9 mouse cellular contexts compared by ENCODE assay signal in the genomic region with DNA sequence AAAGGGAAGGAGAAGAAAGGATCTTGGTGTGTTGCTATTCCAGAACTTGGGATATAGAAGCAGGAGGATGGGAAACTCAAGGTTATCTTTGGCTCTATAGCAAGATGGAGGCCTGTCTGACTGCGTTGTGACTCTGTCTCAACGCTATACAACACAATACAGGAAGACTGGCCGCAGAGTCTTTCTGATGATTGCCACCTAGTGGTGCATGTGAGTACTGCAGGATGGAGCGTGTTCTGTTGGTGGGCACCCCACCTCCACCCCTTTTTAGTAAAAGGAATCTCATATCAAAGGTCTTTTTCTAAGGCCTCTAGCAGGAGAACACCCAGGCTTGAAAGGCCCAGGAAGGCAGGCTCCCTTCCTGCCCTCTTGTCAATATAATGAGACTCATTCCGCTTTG. TPM values are rescaled to one million over a fixed set of nuclear protein-coding genes. Genes with fewer than 3 reads are reported as not detected.
DNase-seq lines count a peak whose midpoint lies in the region; ATAC-seq and TF ChIP-seq lines count a peak whose summit lies in the region.
"Had no signal": no experiment of that assay in that cellular context is flagged by ENCODE, and none has a peak within 500 bp of the region (broad histone marks: within the 10 kb centered on the region; RNA-seq: fewer than 3 reads in every experiment).

No protein-coding gene starts in this region.

- no peak for ATAC-seq in intestine, embryonic 14.5 days (replicated peaks; ENCODE audit: low FRiP score, low TSS enrichment, low read depth)
- no peak for ATAC-seq in intestine, embryonic 15.5 days
- peak; percentile 34; the same call in 1 of the 2 replicates for ATAC-seq in hindbrain, postnatal 0 days
- ATAC-seq in neutrophil, adult 5-6 weeks (ENCODE audit: extremely low read depth, insufficient number of reproducible peaks, low FRiP score, poor library complexity, severe bottlenecking), result peak; percentile 79

- H3K9ac ChIP-seq in intestine, embryonic 14.5 days (ENCODE audit: low read length), result no peak overlapping the region
- no peak overlapping the region for H3K9ac ChIP-seq in intestine, embryonic 15.5 days
- no peak overlapping the region for H3K9ac ChIP-seq in hindbrain, postnatal 0 days (replicated peaks; ENCODE audit: low read length)
- H3K9ac ChIP-seq: neural tube, embryonic 13.5 days had no signal

- no peak overlapping the region for H3K27ac ChIP-seq in intestine, embryonic 14.5 days (ENCODE audit: low read depth)
- H3K27ac ChIP-seq in intestine, embryonic 15.5 days, result no peak overlapping the region
- no peak overlapping the region for H3K27ac ChIP-seq in hindbrain, postnatal 0 days
- H3K27ac ChIP-seq in limb, embryonic 10.5 days, result no peak overlapping the region
- H3K27ac ChIP-seq: neural tube, embryonic 13.5 days had no signal

- no peak overlapping the region for H3K4me2 ChIP-seq in intestine, embryonic 14.5 days (ENCODE audit: low read length)
- no peak overlapping the region for H3K4me2 ChIP-seq in intestine, embryonic 15.5 days (replicated peaks)
- no peak overlapping the region for H3K4me2 ChIP-seq in hindbrain, postnatal 0 days (ENCODE audit: low read depth, low read length)
- H3K4me2 ChIP-seq: neural tube, embryonic 13.5 days had no signal

- no peaks in the 10 kb centered on the region for H3K9me3 ChIP-seq in intestine, embryonic 14.5 days (ENCODE audit: control insufficient read depth, low read length)
- H3K9me3 ChIP-seq in intestine, embryonic 15.5 days, result no peaks in the 10 kb centered on the region
- no peaks in the 10 kb centered on the region for H3K9me3 ChIP-seq in hindbrain, postnatal 0 days (ENCODE audit: low read length)
- H3K9me3 ChIP-seq in limb, embryonic 10.5 days (replicated peaks), result no peaks in the 10 kb centered on the region
- H3K9me3 ChIP-seq: neural tube, embryonic 13.5 days had no signal

- no peak overlapping the region for H3K4me3 ChIP-seq in intestine, embryonic 14.5 days (ENCODE audit: low read depth, low read length)
- H3K4me3 ChIP-seq in intestine, embryonic 15.5 days (replicated peaks), result no peak overlapping the region
- no peak overlapping the region for H3K4me3 ChIP-seq in hindbrain, postnatal 0 days (ENCODE audit: low read length)
- no peak overlapping the region for H3K4me3 ChIP-seq in limb, embryonic 10.5 days
- H3K4me3 ChIP-seq: neural tube, embryonic 13.5 days had no signal

- peak; percentile 95 for TF ChIP-seq CTCF in hindbrain, postnatal 0 days (IDR thresholded peaks at IDR 0.05; ENCODE audit: low read depth)

- 0 out of 2 replicates have a peak, but pooled peaks cover 3% of the 10 kb centered on the region for H3K27me3 ChIP-seq in intestine, embryonic 14.5 days (replicated peaks; ENCODE audit: control insufficient read depth, insufficient read depth, low read length)
- H3K27me3 ChIP-seq in intestine, embryonic 15.5 days (replicated peaks), result no peaks in the 10 kb centered on the region
- H3K27me3 ChIP-seq in hindbrain, postnatal 0 days (ENCODE audit: insufficient read depth, low read length), result no peaks in the 10 kb centered on the region
- peaks cover 32% of the 10 kb centered on the region for H3K27me3 ChIP-seq in limb, embryonic 10.5 days (ENCODE audit: low read depth, poor library complexity, severe bottlenecking)

- H3K4me1 ChIP-seq in intestine, embryonic 14.5 days (replicated peaks; ENCODE audit: control insufficient read depth, insufficient read depth, low read length), result no peaks in the 10 kb centered on the region
- no peaks in the 10 kb centered on the region for H3K4me1 ChIP-seq in intestine, embryonic 15.5 days (replicated peaks)
- H3K4me1 ChIP-seq in hindbrain, postnatal 0 days (ENCODE audit: insufficient read depth, low read length), result 0 out of 2 replicates have a peak, but pooled peaks cover 6% of the 10 kb centered on the region
- H3K4me1 ChIP-seq in limb, embryonic 10.5 days, result peaks cover 11% of the 10 kb centered on the region; the same call in 1 of the 2 replicates

- peak; percentile 96 for DNase-seq in intestine, embryonic 14.5 days (ENCODE audit: low spot score)
- peak; percentile 83 to 87 for DNase-seq in adrenal gland, adult 18-20 months (ENCODE audit: low spot score in 2 of 2)
- DNase-seq in embryo, embryonic 11 days, result peak; percentile 86
- peak; percentile 90 for DNase-seq in hindbrain, postnatal 0 days (ENCODE audit: low spot score)
- peak; percentile 86 for DNase-seq in limb, embryonic 10.5 days (ENCODE audit: low spot score)
- DNase-seq in thymus, postnatal 14 days, result peak; percentile 89

- H3K36me3 ChIP-seq in intestine, embryonic 14.5 days (ENCODE audit: control insufficient read depth, insufficient read depth, low read length), result no peaks in the 10 kb centered on the region
- H3K36me3 ChIP-seq in intestine, embryonic 15.5 days, result 0 out of 2 replicates have a peak, but pooled peaks cover 3% of the 10 kb centered on the region
- H3K36me3 ChIP-seq in hindbrain, postnatal 0 days (ENCODE audit: insufficient read depth, low read length), result no peaks in the 10 kb centered on the region
- H3K36me3 ChIP-seq in limb, embryonic 10.5 days, result no peaks in the 10 kb centered on the region
- H3K36me3 ChIP-seq: neural tube, embryonic 13.5 days had no signal

- WGBS in intestine, embryonic 14.5 days, result 15% methylated on average over 5 of the region's 5 CpGs
- WGBS in intestine, embryonic 15.5 days, result 19% methylated on average over 5 of the region's 5 CpGs
- WGBS in hindbrain, postnatal 0 days, result 11% methylated on average over 5 of the region's 5 CpGs
- WGBS in limb, embryonic 10.5 days, result 17% methylated on average over 5 of the region's 5 CpGs

RNA-seq across cellular contexts. Expression of gene Arhgap27, which starts 36.5 kb away (rescaled TPM):
- polyA plus RNA-seq in intestine, embryonic 14.5 days (2014; fragmentation: Nextera tagmentation; extraction: Ambion mirVana), result 23.8 and 24.8 TPM in 2 replicates
- polyA plus RNA-seq in intestine, embryonic 15.5 days (2015; fragmentation: Nextera tagmentation; extraction: Ambion mirVana), result 33.0 and 36.2 TPM in 2 replicates
- 10 to 100 TPM; 12.4 to 13.1 TPM for total RNA-seq in adrenal gland, adult 18-20 months (2021)
- total RNA-seq in hindbrain, postnatal 0 days (2014; rRNA removed), result 7.7 and 12.2 TPM in 2 replicates
- 5.5 and 5.9 TPM in 2 replicates for polyA plus RNA-seq in hindbrain, postnatal 0 days (2015; fragmentation: Nextera tagmentation; extraction: Ambion mirVana)
- polyA plus RNA-seq in limb, embryonic 10.5 days (2016; fragmentation: Nextera tagmentation; extraction: Ambion mirVana), result 5.3 and 8.2 TPM in 2 replicates
- 59.8 and 81.4 TPM in 2 replicates for total RNA-seq in neutrophil, adult 5-6 weeks (2017)

RNA-seq across cellular contexts. Expression of gene Map3k14, which starts 59.7 kb away (rescaled TPM):
- polyA plus RNA-seq in intestine, embryonic 14.5 days (2014; fragmentation: Nextera tagmentation; extraction: Ambion mirVana), result 3.7 and 3.9 TPM in 2 replicates
- polyA plus RNA-seq in intestine, embryonic 15.5 days (2015; fragmentation: Nextera tagmentation; extraction: Ambion mirVana), result 2.9 and 3.6 TPM in 2 replicates
- total RNA-seq in adrenal gland, adult 18-20 months (2021), result 10 to 100 TPM in 1 of 2 experiments, 1 to 10 TPM in 1; 9.2 to 10.5 TPM
- 6.7 and 9.3 TPM in 2 replicates for total RNA-seq in hindbrain, postnatal 0 days (2014; rRNA removed)
- polyA plus RNA-seq in hindbrain, postnatal 0 days (2015; fragmentation: Nextera tagmentation; extraction: Ambion mirVana), result 1.2 and 1.5 TPM in 2 replicates
- polyA plus RNA-seq in limb, embryonic 10.5 days (2016; fragmentation: Nextera tagmentation; extraction: Ambion mirVana), result 2.8 TPM in 2 replicates
- total RNA-seq in neutrophil, adult 5-6 weeks (2017), result 43.5 and 50.7 TPM in 2 replicates

Comparison
In these comparisons a context has a peak if more than half of its experiments do, and no peak if none do; other contexts are left out.
1. ATAC-seq: peak in hindbrain, postnatal 0 days (single experiment) and neutrophil, adult 5-6 weeks (single experiment); none in intestine, embryonic 14.5 days (single experiment) and intestine, embryonic 15.5 days (single experiment).
2. Peak in every context shown above with its lines, with median percentiles within 50 percentile points of each other: DNase-seq.